Mouse (Mus musculus): ENCODE data around the gene Ehd2. TPM values are rescaled to one million over a fixed set of nuclear protein-coding genes. Genes with fewer than 3 reads are reported as not detected.

Ehd2 gene
- polyA plus RNA-seq, 1 experiment from 2014 or later, result 76.3 TPM

GRCm38 (mm10) chr7:15912183-15912582 lies 55.2 kb downstream of the Ehd2 start:
- Histone ChIP-seq H3K9ac (ENCODE audit: low read length) (no peak overlapping the region), H3K4me3 (replicated peaks; ENCODE audit: low read length) (no peak overlapping the region), H3K27me3 (ENCODE audit: control insufficient read depth, insufficient read depth, low read length) (no peaks in the 10 kb centered on the region), H3K9me3 (replicated peaks; ENCODE audit: control insufficient read depth, low read length) (no peaks in the 10 kb centered on the region), H3K4me1 (ENCODE audit: control insufficient read depth, insufficient read depth, low read length) (no peaks in the 10 kb centered on the region), H3K36me3 (ENCODE audit: control insufficient read depth, insufficient read depth, low read length) (0 out of 2 replicates have a peak, but pooled peaks cover 4% of the 10 kb centered on the region), H3K4me2 (ENCODE audit: low read depth, low read length) (no peak overlapping the region), H3K27ac (ENCODE audit: low read length) (no peak overlapping the region)
- peak; percentile 45; the same call in 1 of the 2 replicates for ATAC-seq (ENCODE audit: insufficient read depth, low FRiP score)
- under 1% methylated on average over 4 of the region's 4 CpGs for WGBS

DNA sequence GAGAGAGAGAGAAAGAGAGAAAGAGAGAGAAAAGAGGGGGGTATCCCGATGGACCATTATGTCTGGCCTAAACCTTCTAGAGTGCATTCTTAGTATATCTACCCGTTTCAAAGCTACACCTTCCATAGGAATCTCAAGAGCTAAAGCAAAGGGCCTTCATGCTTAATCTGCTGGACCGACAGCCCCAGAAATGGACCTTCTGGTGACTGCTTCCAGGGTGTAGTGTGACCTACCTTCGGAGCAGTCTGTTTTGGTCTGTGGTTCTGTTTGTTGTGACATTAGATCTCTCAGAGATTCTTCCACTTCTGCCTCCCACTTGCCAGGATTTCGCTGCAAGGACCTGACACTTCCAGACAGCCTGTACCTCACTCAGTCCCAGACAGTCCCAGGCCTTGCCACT lies 56.8 kb downstream of the Ehd2 start:
- no peaks in the 10 kb centered on the region for H3K9me3 ChIP-seq (replicated peaks; ENCODE audit: control insufficient read depth, low read length)
- H3K27me3 ChIP-seq (ENCODE audit: control insufficient read depth, insufficient read depth, low read length), result no peaks in the 10 kb centered on the region
- 79% methylated on average over 5 of the region's 5 CpGs for WGBS
- H3K27ac ChIP-seq (ENCODE audit: low read length), result no peak overlapping the region
- H3K9ac ChIP-seq (ENCODE audit: low read length), result no peak overlapping the region
- no peaks in the 10 kb centered on the region for H3K4me1 ChIP-seq (ENCODE audit: control insufficient read depth, insufficient read depth, low read length)
- H3K36me3 ChIP-seq (ENCODE audit: control insufficient read depth, insufficient read depth, low read length), result no peaks in the 10 kb centered on the region
- no peak overlapping the region for H3K4me3 ChIP-seq (replicated peaks; ENCODE audit: low read length)
- H3K4me2 ChIP-seq (ENCODE audit: low read depth, low read length), result no peak overlapping the region
- ATAC-seq (ENCODE audit: insufficient read depth, low FRiP score), result no peak

GRCm38 (mm10) chr7:15907971-15908590 lies 59.3 kb downstream of the Ehd2 start:
- no peak overlapping the region for H3K4me3 ChIP-seq (replicated peaks; ENCODE audit: low read length)
- H3K27ac ChIP-seq (ENCODE audit: low read length), result no peak overlapping the region
- 73% methylated on average over 8 of the region's 8 CpGs for WGBS
- no peaks in the 10 kb centered on the region for H3K27me3 ChIP-seq (ENCODE audit: control insufficient read depth, insufficient read depth, low read length)
- ATAC-seq (ENCODE audit: insufficient read depth, low FRiP score), result no peak
- no peaks in the 10 kb centered on the region for H3K36me3 ChIP-seq (ENCODE audit: control insufficient read depth, insufficient read depth, low read length)
- no peaks in the 10 kb centered on the region for H3K9me3 ChIP-seq (replicated peaks; ENCODE audit: control insufficient read depth, low read length)
- no peak overlapping the region for H3K4me2 ChIP-seq (ENCODE audit: low read depth, low read length)
- no peaks in the 10 kb centered on the region for H3K4me1 ChIP-seq (ENCODE audit: control insufficient read depth, insufficient read depth, low read length)
- H3K9ac ChIP-seq (ENCODE audit: low read length), result no peak overlapping the region

GRCm38 (mm10) chr7:15906602-15907001 lies 60.8 kb downstream of the Ehd2 start:
- no peaks in the 10 kb centered on the region for H3K36me3 ChIP-seq (ENCODE audit: control insufficient read depth, insufficient read depth, low read length)
- H3K27me3 ChIP-seq (ENCODE audit: control insufficient read depth, insufficient read depth, low read length), result no peaks in the 10 kb centered on the region
- H3K9ac ChIP-seq (ENCODE audit: low read length), result no peak overlapping the region
- ATAC-seq (ENCODE audit: insufficient read depth, low FRiP score), result no peak
- no peak overlapping the region for H3K27ac ChIP-seq (ENCODE audit: low read length)
- 79% methylated on average over 1 of the region's 1 CpGs for WGBS
- H3K4me2 ChIP-seq (ENCODE audit: low read depth, low read length), result no peak overlapping the region
- H3K4me1 ChIP-seq (ENCODE audit: control insufficient read depth, insufficient read depth, low read length), result no peaks in the 10 kb centered on the region
- no peaks in the 10 kb centered on the region for H3K9me3 ChIP-seq (replicated peaks; ENCODE audit: control insufficient read depth, low read length)
- no peak overlapping the region for H3K4me3 ChIP-seq (replicated peaks; ENCODE audit: low read length)

- H3K27ac ChIP-seq (ENCODE audit: low read length), result no peak overlapping the region
- no peaks in the 10 kb centered on the region for H3K36me3 ChIP-seq (ENCODE audit: control insufficient read depth, insufficient read depth, low read length)
- no peak overlapping the region for H3K9ac ChIP-seq (ENCODE audit: low read length)
- no peaks in the 10 kb centered on the region for H3K27me3 ChIP-seq (ENCODE audit: control insufficient read depth, insufficient read depth, low read length)
- no peaks in the 10 kb centered on the region for H3K9me3 ChIP-seq (replicated peaks; ENCODE audit: control insufficient read depth, low read length)
- no peak overlapping the region for H3K4me2 ChIP-seq (ENCODE audit: low read depth, low read length)
- H3K4me3 ChIP-seq (replicated peaks; ENCODE audit: low read length), result no peak overlapping the region
- no peak for ATAC-seq (ENCODE audit: insufficient read depth, low FRiP score)
- H3K4me1 ChIP-seq (ENCODE audit: control insufficient read depth, insufficient read depth, low read length), result no peaks in the 10 kb centered on the region
- 76% methylated on average over 7 of the region's 7 CpGs for WGBS
Observed at GRCm38 (mm10) chr7:15905861-15906260, 61.5 kb downstream of the Ehd2 start.

- H3K9me3 ChIP-seq (replicated peaks; ENCODE audit: control insufficient read depth, low read length), result no peaks in the 10 kb centered on the region
- 76% methylated on average over 9 of the region's 9 CpGs for WGBS
- no peak overlapping the region for H3K27ac ChIP-seq (ENCODE audit: low read length)
- no peaks in the 10 kb centered on the region for H3K27me3 ChIP-seq (ENCODE audit: control insufficient read depth, insufficient read depth, low read length)
- H3K4me1 ChIP-seq (ENCODE audit: control insufficient read depth, insufficient read depth, low read length), result no peaks in the 10 kb centered on the region
- no peaks in the 10 kb centered on the region for H3K36me3 ChIP-seq (ENCODE audit: control insufficient read depth, insufficient read depth, low read length)
- no peak overlapping the region for H3K4me2 ChIP-seq (ENCODE audit: low read depth, low read length)
- H3K9ac ChIP-seq (ENCODE audit: low read length), result no peak overlapping the region
- ATAC-seq (ENCODE audit: insufficient read depth, low FRiP score), result no peak
- H3K4me3 ChIP-seq (replicated peaks; ENCODE audit: low read length), result no peak overlapping the region
Observed at GRCm38 (mm10) chr7:15901366-15902048, 65.9 kb downstream of the Ehd2 start.

Other genes starting within 250 kb of the Ehd2 start
- not detected in 2 replicates for gene Obox5, start 217.4 kb downstream of the Ehd2 start, polyA plus RNA-seq (2015; fragmentation: Nextera tagmentation; extraction: Ambion mirVana)
- not detected in 2 replicates for gene Obox6, start 127.9 kb downstream of the Ehd2 start, polyA plus RNA-seq (2015; fragmentation: Nextera tagmentation; extraction: Ambion mirVana)
- gene Crx, start 87.6 kb downstream of the Ehd2 start, polyA plus RNA-seq (2015; fragmentation: Nextera tagmentation; extraction: Ambion mirVana), result not detected in 2 replicates
- not detected in 2 replicates for gene Crxos, start 85.0 kb downstream of the Ehd2 start, polyA plus RNA-seq (2015; fragmentation: Nextera tagmentation; extraction: Ambion mirVana)
- 684 and 739 TPM in 2 replicates for gene Selenow, start 45.2 kb downstream of the Ehd2 start, polyA plus RNA-seq (2015; fragmentation: Nextera tagmentation; extraction: Ambion mirVana)
- 162 and 168 TPM in 2 replicates for gene Nop53, start 21.5 kb downstream of the Ehd2 start, polyA plus RNA-seq (2015; fragmentation: Nextera tagmentation; extraction: Ambion mirVana)
- 3.9 and 4.5 TPM in 2 replicates for gene Bicra, start 80.4 kb upstream of the Ehd2 start, polyA plus RNA-seq (2015; fragmentation: Nextera tagmentation; extraction: Ambion mirVana)
- gene Zfp541, start 94.2 kb upstream of the Ehd2 start, polyA plus RNA-seq (2015; fragmentation: Nextera tagmentation; extraction: Ambion mirVana), result 0.05 and 0.10 TPM in 2 replicates
- 206 and 230 TPM in 2 replicates for gene Napa, start 130.9 kb upstream of the Ehd2 start, polyA plus RNA-seq (2015; fragmentation: Nextera tagmentation; extraction: Ambion mirVana)
- 26.7 and 27.2 TPM in 2 replicates for gene Kptn, start 152.3 kb upstream of the Ehd2 start, polyA plus RNA-seq (2015; fragmentation: Nextera tagmentation; extraction: Ambion mirVana)
- 0.25 TPM in 2 replicates for gene Slc8a2, start 162.3 kb upstream of the Ehd2 start, polyA plus RNA-seq (2015; fragmentation: Nextera tagmentation; extraction: Ambion mirVana)
- 22.0 and 22.1 TPM in 2 replicates for gene Meis3, start 207.5 kb upstream of the Ehd2 start, polyA plus RNA-seq (2015; fragmentation: Nextera tagmentation; extraction: Ambion mirVana)

All from stomach, embryonic 16.5 days (tissue).